Mouse (Mus musculus) brain, embryonic 18.5 days (tissue): ENCODE data around the gene Nsf.
"Not testable (repeated sequence)": the region's sequence is repeated elsewhere in the genome, so short reads cannot be mapped to it uniquely, and the experiment has no call there.

ENCODE experiments used
- DNase-seq: peaks from one replicate; pipeline ENCODE4 v3.0.0-alpha.2; 2012; ENCODE audit warnings: low read depth, low spot score

Gene Nsf

GRCm38 (mm10) chr11:103953896-103954292, at the start of gene Nsf:
Gene Nsf, minus strand, starts transcription at chr11:103954056.
- DNase-seq = peak; percentile 69

- DNase-seq = no peak
These were observed 49.5 kb upstream of the Nsf start for GRCm38 (mm10) chr11:104003397-104003796.

DNA sequence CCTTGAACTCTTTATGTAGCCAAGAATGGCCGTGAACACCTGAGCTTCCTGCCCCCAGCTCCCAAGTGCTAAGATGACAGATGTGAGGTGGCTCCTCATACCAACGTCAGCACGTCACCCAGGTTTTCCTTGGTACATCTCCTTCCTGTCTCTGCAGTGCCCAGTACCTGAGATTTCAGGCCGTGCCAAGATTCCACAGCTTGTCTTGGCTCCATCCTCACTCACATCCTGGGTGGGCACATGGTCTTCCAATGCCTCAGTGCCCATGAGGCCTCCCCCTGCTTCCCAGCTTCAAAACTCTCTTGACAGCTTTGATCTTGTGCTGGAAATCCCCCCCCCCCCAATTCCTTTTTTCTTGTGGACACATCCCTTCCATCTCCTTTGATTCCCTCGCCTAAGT, 48.3 kb upstream of the Nsf start:
- DNase-seq = no peak

GRCm38 (mm10) chr11:104001395-104001955, 47.6 kb upstream of the Nsf start:
- DNase-seq = no peak

DNA sequence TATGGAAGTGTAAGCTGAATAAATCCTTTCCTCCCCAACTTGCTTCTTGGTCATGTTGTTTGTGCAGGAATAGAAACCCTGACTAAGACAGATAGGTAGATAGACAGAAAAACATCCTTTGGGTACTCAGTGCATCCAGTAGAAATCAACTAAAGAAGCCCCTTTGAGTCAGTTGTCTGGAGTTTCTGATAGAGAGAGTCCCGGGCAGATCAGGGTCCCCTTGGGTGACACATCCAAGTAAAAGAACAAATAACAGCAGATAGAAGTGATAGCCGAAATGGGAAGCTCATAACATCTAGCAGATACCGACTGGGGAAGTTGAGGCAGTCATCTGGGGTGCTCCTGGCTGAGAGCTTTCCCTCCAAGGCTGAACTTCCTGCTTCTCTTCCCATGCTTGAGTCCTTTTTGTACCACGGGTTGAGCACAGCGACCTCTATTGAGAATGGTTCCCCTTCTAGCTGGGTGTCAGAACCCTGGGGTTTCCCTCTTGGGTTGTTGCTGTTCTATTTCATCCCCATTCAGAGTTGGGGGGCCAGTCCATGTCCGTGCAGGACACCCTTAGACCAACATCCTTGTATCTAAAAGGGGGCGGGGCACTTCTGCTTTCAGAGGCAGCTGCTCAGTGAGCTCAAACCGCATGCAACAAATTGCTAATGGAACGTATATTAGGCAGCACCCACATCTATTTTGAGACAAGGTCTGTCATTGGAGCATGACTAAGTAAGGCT, 47.0 kb upstream of the Nsf start:
- DNase-seq = no peak

DNA sequence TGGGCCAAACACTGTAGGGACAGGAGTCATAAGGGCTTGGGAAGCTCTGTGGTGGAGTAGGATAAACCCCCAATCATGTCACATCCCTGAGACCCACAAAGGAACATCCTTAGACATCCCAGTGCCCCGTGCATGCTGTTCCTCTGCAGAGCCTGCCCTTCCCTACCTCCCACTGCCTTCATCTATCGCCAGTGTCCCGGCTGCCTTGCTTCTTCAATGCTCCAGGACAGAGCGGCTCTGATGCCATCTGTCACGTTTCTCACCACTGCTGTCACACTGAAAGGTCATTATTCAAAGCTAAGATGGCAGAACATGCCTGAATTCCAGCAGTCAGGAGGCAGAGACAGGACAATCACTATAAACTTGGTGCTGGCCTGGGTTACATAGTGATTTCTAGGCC, 44.9 kb upstream of the Nsf start:
- DNase-seq = no peak

- no peak for DNase-seq
These were observed 43.5 kb upstream of the Nsf start for GRCm38 (mm10) chr11:103997385-103997784.

GRCm38 (mm10) chr11:103992638-103993037, 38.8 kb upstream of the Nsf start:
- DNase-seq = no peak

DNA sequence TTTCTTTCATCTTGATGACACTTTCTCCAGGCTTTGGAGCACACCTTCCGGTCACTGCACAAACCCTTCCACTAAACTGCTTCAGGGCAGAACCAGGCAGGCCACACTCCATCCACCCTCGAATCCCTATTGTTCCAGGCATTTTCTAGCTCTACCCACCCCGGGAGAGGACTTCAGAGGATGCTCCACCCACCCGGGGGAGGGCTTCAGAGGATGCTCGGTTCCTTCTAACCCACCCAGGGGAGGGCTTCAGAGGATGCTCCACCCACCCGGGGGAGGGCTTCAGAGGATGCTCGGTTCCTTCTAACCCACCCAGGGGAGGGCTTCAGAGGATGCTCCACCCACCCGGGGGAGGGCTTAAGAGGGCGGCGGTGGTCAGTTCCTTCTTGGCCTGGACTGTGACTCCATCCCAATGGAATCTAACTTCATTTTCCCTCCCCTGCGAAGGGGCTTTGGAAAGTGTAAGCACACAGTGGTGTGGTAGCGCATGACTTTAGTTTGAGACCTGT, 36.2 kb upstream of the Nsf start:
- DNase-seq = not testable (repeated sequence)

GRCm38 (mm10) chr11:103987423-103987822, 33.6 kb upstream of the Nsf start:
- DNase-seq = peak; percentile 66

DNA sequence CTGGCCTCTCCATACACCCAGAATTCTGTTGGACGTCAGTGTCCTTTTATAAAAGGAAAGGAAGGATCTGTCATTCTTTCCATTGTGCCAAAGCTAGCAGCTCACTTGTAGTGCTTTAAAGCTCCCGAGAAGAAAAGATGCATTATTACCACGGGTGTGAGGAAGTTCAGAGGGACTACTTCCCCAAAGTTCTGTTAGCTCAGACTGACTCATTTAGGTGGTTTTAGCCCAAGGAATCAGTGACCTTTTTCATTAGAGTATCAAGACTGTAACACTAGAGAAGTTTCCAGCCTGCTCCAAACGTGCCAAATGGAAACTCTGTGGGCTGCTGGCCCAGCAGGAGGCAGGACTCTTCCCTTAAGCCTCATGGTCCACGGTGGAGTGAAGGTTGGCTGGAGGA, 30.2 kb upstream of the Nsf start:
- no peak for DNase-seq

DNA sequence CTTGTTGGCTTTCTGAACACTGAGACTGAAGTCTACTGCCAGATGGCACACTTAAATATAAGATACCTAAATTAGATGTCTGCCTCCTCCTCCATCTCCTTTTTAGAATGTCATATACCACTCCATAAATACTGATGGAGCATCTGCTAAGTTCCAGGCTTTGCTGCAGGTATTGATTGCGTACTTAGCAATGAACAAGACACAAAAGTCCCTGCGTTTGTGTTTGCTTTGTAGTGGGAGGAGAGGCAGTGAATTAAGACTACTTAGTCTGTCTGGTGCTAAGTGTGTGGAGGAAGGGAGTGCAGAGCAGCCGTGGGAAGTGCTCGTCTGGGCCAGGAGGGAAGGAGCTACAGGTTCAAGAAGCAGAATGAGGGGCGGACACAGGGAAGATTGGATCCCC, 28.0 kb upstream of the Nsf start:
- no peak for DNase-seq

DNA sequence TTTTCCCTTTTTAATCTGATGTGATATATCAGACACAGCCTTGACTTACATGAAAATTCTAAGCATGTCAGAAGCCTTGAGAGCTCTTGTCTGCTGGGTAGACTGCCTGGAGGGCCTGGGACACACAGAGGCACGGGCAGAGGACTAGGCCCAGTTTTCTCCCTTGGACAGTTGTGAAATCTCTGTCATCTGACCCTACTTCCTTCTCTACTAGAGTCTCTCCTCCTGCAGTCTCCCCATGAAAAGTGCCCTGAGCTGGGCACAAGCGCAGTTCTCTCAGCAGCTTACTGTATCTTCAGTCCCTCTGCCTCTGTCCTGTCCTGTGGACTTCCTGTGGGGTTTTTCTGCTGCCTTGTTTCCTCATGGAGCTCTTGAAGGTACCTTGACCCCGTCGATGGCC, 25.5 kb upstream of the Nsf start:
- DNase-seq = no peak

GRCm38 (mm10) chr11:103970876-103971275, 17.0 kb upstream of the Nsf start:
- no peak for DNase-seq

DNA sequence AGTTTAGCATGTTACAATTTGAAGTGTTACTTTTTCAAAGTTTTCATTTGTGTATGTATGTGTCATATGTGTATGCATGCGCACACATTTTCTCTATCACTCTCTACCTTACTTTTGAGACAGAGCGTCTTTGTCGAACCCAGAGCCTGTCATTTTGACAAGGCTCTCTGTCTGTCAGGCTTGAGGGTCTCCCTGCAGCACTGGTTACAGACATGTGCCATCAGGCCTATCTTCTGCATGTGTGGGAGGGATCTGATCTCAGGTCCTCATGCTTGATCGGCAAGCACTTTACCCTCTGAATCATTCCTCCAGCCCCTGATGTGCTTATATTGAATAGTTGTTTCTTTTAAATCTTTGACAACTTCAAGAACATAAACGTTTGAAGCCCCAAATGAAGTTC, 15.4 kb upstream of the Nsf start:
- no peak for DNase-seq

GRCm38 (mm10) chr11:103967106-103967735, 13.4 kb upstream of the Nsf start:
- no peak for DNase-seq

GRCm38 (mm10) chr11:103956866-103957265, 3.0 kb upstream of the Nsf start:
- DNase-seq = no peak

GRCm38 (mm10) chr11:103953032-103953895, 592 bp downstream of the Nsf start:
- DNase-seq = no peak

- no peak for DNase-seq
These were observed 1.2 kb downstream of the Nsf start for GRCm38 (mm10) chr11:103952635-103953031.

- no peak for DNase-seq
These were observed 2.8 kb downstream of the Nsf start for GRCm38 (mm10) chr11:103951106-103951505.

DNA sequence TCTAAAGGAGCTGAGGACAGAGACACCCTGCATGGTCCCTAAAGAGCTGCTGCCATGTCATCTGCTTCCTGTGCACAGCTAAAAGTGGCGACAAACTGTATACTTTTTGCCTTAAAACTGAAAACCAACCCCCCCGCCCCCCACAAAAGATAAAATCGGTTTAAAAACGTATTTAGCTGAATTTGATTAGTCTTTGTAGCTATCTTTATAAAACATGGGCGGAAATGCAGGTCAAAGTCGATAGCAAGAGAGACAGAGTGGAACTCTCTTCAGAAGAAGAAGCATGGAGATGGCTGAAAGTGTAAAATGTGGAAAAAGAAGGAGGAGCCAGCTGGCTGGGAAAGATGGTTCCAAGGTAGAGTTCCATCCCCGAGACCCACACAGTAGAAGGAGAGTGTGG, 4.9 kb downstream of the Nsf start:
- no peak for DNase-seq

DNA sequence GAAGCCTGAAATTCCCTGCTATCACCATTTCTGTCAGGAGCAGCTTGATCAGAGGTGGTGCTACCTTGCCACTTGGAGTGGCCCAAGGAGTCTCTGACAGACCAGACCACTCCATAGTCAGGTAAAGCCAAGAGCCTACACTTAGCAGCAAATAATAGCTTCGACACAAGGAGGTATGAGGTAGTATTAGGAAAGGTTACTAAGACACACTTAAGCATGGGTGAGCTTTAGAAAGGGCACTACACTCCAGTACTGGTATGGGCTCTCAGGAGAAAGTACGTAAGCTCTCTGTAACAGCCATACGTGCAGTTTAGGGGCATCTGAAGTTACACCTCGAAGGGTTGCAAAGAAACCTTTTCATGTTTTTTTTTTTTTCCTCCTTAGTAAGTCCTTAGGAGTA, 11.1 kb downstream of the Nsf start:
- no peak for DNase-seq
